Comparison of ENCODE assay signal across 18 mouse cellular contexts in genomic region chr1:80856981-80857380, GRCm38 (mm10).
"Had no signal": no experiment of that assay in that cellular context is flagged by ENCODE, and none has a peak within 500 bp of the region (broad histone marks: within the 10 kb centered on the region; RNA-seq: fewer than 3 reads in every experiment).

No protein-coding gene starts in this region.

- H3K27ac ChIP-seq: midbrain, embryonic 10.5 days; midbrain, embryonic 12.5 days; neural tube, embryonic 13.5 days; neural tube, embryonic 15.5 days had no signal

- H3K27me3 ChIP-seq: midbrain, embryonic 12.5 days; neural tube, embryonic 13.5 days; neural tube, embryonic 15.5 days had no signal

- H3K9me3 ChIP-seq: midbrain, embryonic 10.5 days; midbrain, embryonic 12.5 days; neural tube, embryonic 13.5 days; neural tube, embryonic 15.5 days had no signal

- H3K4me1 ChIP-seq: midbrain, embryonic 10.5 days; midbrain, embryonic 12.5 days had no signal

- ATAC-seq: midbrain, embryonic 16.5 days had no signal

- DNase-seq: lung, adult 18-20 months; lung, embryonic 14.5 days; lung, postnatal 10 days; lung, postnatal 4 days; midbrain, embryonic 14.5 days; retina, postnatal 1 day; right cerebral cortex, postnatal 25 days; right cerebral cortex, postnatal 4 days; spleen, adult 18-20 months; thymus, adult 18-20 months; thymus, postnatal 14 days; thymus, postnatal 36 days had no signal

- H3K36me3 ChIP-seq: midbrain, embryonic 10.5 days; midbrain, embryonic 12.5 days; neural tube, embryonic 13.5 days; neural tube, embryonic 15.5 days had no signal

- H3K4me2 ChIP-seq: lung, embryonic 14.5 days; midbrain, embryonic 12.5 days; neural tube, embryonic 13.5 days; neural tube, embryonic 15.5 days had no signal

- H3K9ac ChIP-seq: lung, embryonic 14.5 days; midbrain, embryonic 12.5 days; neural tube, embryonic 13.5 days; neural tube, embryonic 15.5 days had no signal

- H3K4me3 ChIP-seq: midbrain, embryonic 10.5 days; midbrain, embryonic 12.5 days; myocyte; neural tube, embryonic 13.5 days; neural tube, embryonic 15.5 days had no signal
